Mouse (Mus musculus) brain, embryonic 14.5 days (tissue): ENCODE data around the gene AI467606.
"Not testable (repeated sequence)": the region's sequence is repeated elsewhere in the genome, so short reads cannot be mapped to it uniquely, and the experiment has no call there.

Source experiments
- CTCF ChIP-seq: fragments of 200-500 bp; IDR thresholded peaks from 2 replicates; pipeline ENCODE4 v1.5.1; 2012; ENCODE audit warnings: inconsistent platforms, mild to moderate bottlenecking, moderate library complexity, borderline replicate concordance; ENCODE audit not compliant: insufficient read depth, insufficient read length; ENCODE audit errors: extremely low read depth
- POLR2A ChIP-seq: fragments of 200-500 bp; IDR thresholded peaks from 2 replicates; pipeline ENCODE4 v1.6.1; 2012; ENCODE audit warnings: mild to moderate bottlenecking, inconsistent platforms, borderline replicate concordance; ENCODE audit not compliant: poor library complexity, insufficient read depth, insufficient read length, severe bottlenecking; ENCODE audit errors: extremely low read depth

DNA sequence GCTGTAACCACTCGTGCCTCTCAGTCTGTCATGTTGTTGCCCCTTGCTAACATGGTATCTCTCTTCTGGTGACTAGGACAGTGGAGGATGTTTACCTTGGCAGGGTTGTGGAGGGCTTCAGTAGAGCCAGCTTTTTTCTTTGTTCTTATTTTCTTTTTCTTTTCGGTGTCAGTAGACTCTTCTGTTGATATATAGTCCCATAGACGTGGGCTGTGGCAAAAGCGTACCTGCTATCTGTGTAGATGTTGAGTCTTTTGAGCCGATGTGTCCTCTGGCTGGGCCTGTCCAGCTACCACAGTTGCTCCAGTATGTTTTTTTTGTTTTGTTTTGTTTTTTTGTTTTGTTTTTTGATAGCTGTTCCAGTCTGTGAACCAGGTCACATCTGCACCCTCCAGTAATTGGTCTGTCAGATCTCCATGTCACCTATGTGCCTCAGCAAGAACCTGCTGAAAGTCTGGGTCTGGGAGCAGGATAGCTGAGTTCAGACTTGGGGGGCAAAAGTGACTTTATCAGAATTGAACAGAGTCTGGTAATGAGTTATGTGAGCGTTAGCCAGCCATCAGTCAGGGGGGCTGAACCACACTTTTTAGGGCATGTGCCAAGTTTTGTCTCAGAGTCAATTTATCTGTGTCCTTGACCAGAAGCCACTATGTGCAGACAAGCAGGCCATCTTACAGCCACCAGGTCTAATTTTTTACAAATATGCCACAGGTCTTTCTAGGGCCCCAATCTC, 3.7 kb upstream of the AI467606 start, which contains the start of gene Zg16:
- TF ChIP-seq POLR2A, CTCF: not testable (repeated sequence)
